Mouse (Mus musculus) hindlimb bud, embryonic 11.5 days (tissue): ENCODE measurements around the gene Ucn2.

ENCODE experiments used
- DNase-seq: peaks from one replicate; pipeline ENCODE4 v3.0.0-alpha.2; 2012; ENCODE audit warnings: low read depth, low spot score; ENCODE audit errors: extremely low spot score

The Ucn2 gene

DNA sequence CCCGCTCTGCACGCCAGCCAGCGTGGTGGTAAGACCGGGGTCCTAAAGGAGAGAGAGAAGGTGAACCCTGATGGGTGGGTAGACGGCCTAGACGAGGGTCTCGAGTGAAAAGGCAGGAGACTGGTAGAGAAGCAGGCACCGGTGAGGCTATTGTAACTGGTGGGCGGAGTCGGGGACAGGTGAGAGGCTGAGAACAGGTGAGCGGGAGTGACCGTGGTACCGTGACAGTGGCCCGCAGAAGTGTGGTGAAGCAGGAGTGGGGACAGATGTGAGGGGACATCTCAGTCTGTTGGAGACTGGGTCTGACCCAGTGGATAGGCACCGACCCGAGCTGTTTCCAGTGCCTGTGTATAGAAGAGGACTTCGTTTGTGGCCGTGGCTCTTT, 6.3 kb downstream of the Ucn2 start:
- no peak for DNase-seq

DNA sequence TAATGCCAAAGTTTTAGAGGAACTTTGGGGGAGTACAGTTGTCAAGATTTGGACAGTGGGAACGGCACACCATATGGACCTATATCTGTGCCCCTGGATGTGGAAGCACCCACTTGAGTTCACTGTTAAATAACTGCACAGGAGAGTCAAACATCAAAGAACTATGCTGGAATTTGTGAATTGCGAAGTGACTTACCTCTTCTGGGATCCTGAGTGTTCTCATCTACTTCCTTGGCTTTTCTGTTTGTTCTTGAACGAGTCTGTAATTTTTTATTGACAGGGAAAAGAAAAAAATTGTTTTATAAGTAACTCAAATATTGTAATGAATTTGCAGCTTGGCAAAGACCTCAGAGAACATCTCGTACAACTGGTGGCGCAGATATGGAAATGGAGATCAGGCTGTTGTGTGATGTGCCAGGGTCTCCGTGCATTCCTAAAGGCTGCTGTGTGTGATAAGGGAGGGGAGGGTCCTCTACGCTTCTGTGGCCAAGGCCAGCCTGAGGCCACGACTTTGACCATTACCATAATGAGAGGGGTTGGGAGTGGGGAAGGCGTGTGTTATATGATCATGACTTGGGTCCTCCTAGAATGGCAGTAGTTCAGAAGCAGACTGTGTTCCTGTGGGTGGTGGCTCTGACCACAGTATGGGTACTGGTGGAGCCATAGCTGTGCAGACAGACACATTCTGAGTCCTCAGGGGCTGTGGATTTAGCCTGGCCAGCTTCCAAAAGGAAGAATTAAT, 7.0 kb downstream of the Ucn2 start:
- no peak for DNase-seq

GRCm38 (mm10) chr9:108996411-108996810, 10.6 kb downstream of the Ucn2 start:
- no peak for DNase-seq

GRCm38 (mm10) chr9:108998287-108999166, 12.7 kb downstream of the Ucn2 start:
- no peak for DNase-seq

- no peak for DNase-seq
Measured at GRCm38 (mm10) chr9:108999167-108999526, 13.3 kb downstream of the Ucn2 start.

GRCm38 (mm10) chr9:109000726-109001125, 14.9 kb downstream of the Ucn2 start:
- peak; percentile 39 for DNase-seq

GRCm38 (mm10) chr9:109003201-109003600, 17.4 kb downstream of the Ucn2 start:
- DNase-seq = peak; percentile 20

- DNase-seq = no peak
Measured at GRCm38 (mm10) chr9:109007025-109007780, 21.4 kb downstream of the Ucn2 start.

GRCm38 (mm10) chr9:109008081-109008480, 22.3 kb downstream of the Ucn2 start:
- no peak for DNase-seq

- no peak for DNase-seq
Measured at GRCm38 (mm10) chr9:109008994-109009635, 23.3 kb downstream of the Ucn2 start.

DNA sequence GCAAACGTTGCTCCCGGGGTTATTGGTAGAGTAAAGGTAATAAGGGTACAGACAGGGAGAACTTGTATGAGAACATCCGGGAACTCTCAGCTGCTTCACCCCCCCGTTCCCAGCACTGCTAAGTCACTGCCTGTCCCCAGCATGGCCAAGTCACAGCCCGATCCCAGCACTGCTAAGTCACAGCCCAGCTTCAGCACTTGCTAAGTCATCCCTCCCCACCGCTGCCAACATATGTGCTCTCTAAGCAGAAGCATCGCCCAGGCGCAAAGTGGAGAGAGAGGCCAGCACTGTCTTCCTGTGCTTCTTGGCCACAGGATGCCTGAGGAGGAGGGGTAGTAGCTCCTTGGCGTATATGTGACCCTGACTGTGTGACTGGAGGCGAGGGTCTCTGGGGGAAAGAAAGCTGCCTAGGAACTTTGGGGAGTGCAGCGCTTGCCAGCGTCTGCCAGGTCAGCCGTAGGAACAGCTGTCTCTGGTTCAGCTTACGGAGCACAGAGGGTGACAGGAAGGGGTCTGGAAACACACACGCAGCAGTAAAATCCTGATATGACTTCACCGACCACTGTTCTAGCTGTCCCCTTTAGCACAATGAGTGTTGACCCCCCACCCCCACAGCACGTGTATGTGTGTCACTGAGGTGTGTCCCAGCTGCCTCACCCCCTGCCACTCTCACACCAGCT, 24.0 kb downstream of the Ucn2 start:
- DNase-seq = no peak

- no peak for DNase-seq
Measured at GRCm38 (mm10) chr9:109010316-109010690, 24.5 kb downstream of the Ucn2 start.

GRCm38 (mm10) chr9:109015397-109015796, 29.6 kb downstream of the Ucn2 start:
- DNase-seq = no peak

DNA sequence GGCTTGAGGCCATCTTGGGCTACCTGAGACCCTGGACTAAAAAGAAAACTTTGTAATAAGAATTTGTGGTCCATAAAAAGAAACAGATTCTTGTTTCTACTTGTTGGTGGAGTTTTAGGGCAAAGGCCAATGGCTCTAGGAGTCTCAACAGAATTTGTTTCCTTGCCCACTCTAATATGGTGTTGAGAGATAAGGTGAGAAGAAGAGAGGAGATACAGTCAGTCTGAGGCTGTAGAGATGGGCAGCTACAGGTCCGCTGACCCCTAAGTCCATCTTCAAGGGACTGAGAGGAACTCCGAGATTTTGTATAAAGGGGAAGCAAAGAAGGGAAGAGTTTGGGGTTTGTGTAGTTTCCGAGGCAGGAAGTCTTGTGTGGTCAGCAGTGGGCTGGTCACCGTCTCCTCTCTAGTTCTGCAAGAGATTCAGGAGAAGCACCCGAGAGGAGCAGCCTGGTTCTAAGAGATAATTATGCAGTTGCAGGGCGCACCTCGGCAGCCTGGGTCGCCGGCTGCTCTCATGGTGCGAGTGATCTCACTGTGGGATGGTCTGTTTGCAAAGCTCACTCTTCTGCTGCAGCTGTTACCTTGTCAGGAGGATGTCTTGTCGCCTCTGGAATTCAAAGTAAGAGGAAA, 31.3 kb downstream of the Ucn2 start:
- no peak for DNase-seq

GRCm38 (mm10) chr9:109021428-109021827, 35.6 kb downstream of the Ucn2 start:
- DNase-seq = no peak

DNA sequence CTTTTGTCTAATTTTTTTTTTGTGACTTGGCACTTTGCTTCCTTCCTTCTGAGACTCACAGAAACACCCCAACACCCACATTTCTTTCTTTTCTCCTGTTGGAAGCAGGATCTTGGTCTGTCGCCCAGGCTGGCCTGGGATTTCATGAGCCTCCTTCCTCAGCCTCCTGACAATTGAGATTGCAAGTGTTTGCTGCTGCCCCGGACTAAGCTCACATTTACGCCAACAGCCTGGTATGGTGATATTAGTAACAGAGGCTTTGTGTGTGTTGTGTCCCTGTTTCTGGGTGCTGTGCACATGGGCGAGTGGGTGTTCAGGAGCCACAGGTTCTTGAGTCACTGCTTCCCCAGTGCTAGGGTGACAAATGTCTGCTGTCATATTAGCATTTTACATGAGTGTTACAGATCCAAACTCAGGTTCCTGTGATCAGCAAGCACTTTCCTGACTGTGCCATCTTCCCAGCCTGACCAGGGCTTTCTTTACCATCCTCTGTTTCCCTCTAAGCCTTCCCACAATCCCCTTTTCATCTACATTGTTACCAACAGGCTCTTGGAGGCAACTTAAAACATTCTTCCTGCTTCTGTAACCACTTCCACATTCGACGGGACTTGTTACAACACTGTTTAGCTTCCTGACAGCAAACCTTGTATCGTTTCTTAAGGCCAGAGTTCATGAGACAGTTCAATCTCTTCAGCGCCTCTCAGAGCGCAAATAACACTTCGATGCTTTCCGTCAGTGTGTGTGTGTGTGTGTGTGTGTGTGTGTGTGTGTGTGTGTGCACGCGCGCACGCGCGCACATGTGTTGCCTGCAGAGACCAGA, 37.3 kb downstream of the Ucn2 start:
- no peak for DNase-seq

GRCm38 (mm10) chr9:109027521-109027920, 41.7 kb downstream of the Ucn2 start:
- no peak for DNase-seq

DNA sequence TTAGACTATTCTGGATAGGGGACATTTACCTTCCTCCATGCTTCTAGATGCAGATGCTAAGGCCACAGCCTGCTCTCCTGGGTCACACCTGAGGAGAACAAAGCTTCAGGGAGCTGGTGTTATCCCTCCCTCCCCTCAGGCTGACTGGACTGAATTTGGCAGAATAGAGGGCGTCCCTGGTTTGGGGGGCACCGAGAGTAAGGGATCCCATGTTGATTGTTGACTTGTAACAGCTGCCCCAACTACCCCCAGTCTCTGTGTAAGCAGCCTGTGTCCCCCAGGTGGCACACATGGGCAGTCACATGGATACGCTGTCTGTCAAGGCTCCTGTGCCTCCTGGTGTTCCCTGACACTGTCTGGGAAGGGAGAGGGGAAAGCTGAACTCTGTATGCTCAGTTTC, 42.6 kb downstream of the Ucn2 start:
- DNase-seq = no peak

- DNase-seq = no peak
Measured at GRCm38 (mm10) chr9:109028919-109029318, 43.1 kb downstream of the Ucn2 start.
